Mouse (Mus musculus) small intestine, adult 2 months (tissue): ENCODE measurements at regions not wholly inside any gene's neighbourhood (a gene's known extent, or its start where the extent isn't known, plus 50 kb on each side); places are given as distances from the start of the nearest gene placed in this dataset.

Experiments
- CTCF ChIP-seq: fragments of 200-500 bp; IDR thresholded peaks from 2 replicates; pipeline ENCODE4 v1.5.1; 2012; ENCODE audit warnings: low read depth, mild to moderate bottlenecking, control low read depth, inconsistent platforms, low read length, moderate library complexity, mixed read lengths; ENCODE audit not compliant: insufficient replicate concordance, insufficient read length; ENCODE audit errors: extremely low read depth
- POLR2A ChIP-seq: fragments of 200-500 bp; IDR thresholded peaks from 2 replicates; pipeline ENCODE4 v1.6.1; 2012; ENCODE audit warnings: low read depth, mild to moderate bottlenecking, control low read depth, inconsistent platforms, low read length, moderate library complexity

GRCm38 (mm10) chr8:12000459-12000789 is 160.2 kb downstream of the Tex29 start:
- TF ChIP-seq POLR2A (no peak), CTCF (no peak)
